Mouse (Mus musculus): ENCODE measurements around the gene Usp46. TPM values are rescaled to one million over a fixed set of nuclear protein-coding genes. Genes with fewer than 3 reads are reported as not detected.

Gene Usp46
- polyA plus RNA-seq, 1 experiment from 2014 or later: 12.6 TPM

- no peak overlapping the region for H3K27ac ChIP-seq (ENCODE audit: low read depth)
- H3K4me1 ChIP-seq (ENCODE audit: insufficient read depth): no peaks in the 10 kb centered on the region
- ATAC-seq: no peak
- no peaks in the 10 kb centered on the region for H3K27me3 ChIP-seq (ENCODE audit: insufficient read depth, low read length)
- no peak overlapping the region for H3K4me2 ChIP-seq (ENCODE audit: low read depth, low read length)
- peaks cover 7% of the 10 kb centered on the region; the same call in 1 of the 2 replicates for H3K36me3 ChIP-seq (replicated peaks; ENCODE audit: insufficient read depth, low read length)
- no peak overlapping the region for H3K9ac ChIP-seq (replicated peaks)
- DNase-seq: no peak
- 90% methylated on average over 15 of the region's 15 CpGs for WGBS (ENCODE audit: insufficient replicate concordance)
- H3K4me3 ChIP-seq (ENCODE audit: low read depth, low read length): no peak overlapping the region
- H3K9me3 ChIP-seq (ENCODE audit: low read length): no peaks in the 10 kb centered on the region
- TF ChIP-seq EP300 (IDR thresholded peaks at IDR 0.05; ENCODE audit: low read depth) (no peak), CTCF (IDR thresholded peaks at IDR 0.05; ENCODE audit: low read depth) (no peak)
Measured at GRCm38 (mm10) chr5:74052171-74052909, 15.9 kb downstream of the Usp46 start.

DNA sequence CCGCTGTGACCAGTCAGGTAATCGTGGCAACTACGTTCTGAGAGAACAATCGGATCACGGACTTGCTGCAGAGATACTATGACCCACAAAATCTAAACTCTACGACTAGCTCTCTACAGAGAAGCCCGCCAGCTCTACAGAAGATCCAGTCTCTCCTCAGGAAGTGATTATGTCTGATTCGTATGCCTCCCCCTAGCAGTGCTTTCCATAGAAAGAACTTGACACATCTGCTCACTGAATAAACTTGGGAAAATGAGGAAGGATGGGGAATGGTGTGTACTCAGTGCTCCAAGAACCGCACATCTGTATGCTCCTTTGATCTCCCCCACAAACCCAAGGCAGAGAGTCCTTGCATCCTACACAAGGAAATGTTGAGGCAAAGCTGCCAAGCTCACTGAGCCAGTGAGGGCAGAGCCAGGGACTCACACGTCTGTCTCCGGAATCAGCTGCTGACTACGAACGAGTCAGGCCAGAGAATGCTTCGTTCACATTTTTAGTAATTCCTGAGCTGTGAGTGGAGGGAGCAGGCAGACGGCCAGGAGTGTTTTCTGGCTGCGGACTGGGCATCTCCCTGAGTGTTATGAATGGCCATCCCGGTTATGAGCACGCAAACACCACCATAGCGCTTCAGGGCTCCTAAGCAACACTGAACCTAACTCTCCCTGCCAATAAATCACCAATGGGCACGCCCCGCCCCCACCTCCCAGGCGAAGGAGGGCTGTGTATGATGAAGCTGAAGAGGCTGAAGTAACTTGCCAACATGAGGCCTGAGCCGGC is 16.6 kb downstream of the Usp46 start:
- H3K27me3 ChIP-seq (ENCODE audit: insufficient read depth, low read length): no peaks in the 10 kb centered on the region
- DNase-seq: no peak
- H3K4me2 ChIP-seq (ENCODE audit: low read depth, low read length): no peak overlapping the region
- H3K4me1 ChIP-seq (ENCODE audit: insufficient read depth): no peaks in the 10 kb centered on the region
- TF ChIP-seq EP300 (IDR thresholded peaks at IDR 0.05; ENCODE audit: low read depth) (no peak), CTCF (IDR thresholded peaks at IDR 0.05; ENCODE audit: low read depth) (no peak)
- H3K9me3 ChIP-seq (ENCODE audit: low read length): no peaks in the 10 kb centered on the region
- no peak overlapping the region for H3K27ac ChIP-seq (ENCODE audit: low read depth)
- WGBS (ENCODE audit: insufficient replicate concordance): 92% methylated on average over 23 of the region's 23 CpGs
- ATAC-seq: no peak
- peaks cover 7% of the 10 kb centered on the region; the same call in 1 of the 2 replicates for H3K36me3 ChIP-seq (replicated peaks; ENCODE audit: insufficient read depth, low read length)
- H3K4me3 ChIP-seq (ENCODE audit: low read depth, low read length): no peak overlapping the region
- H3K9ac ChIP-seq (replicated peaks): no peak overlapping the region

GRCm38 (mm10) chr5:74050903-74051302 is 17.3 kb downstream of the Usp46 start:
- peak; percentile 68 for DNase-seq
- peak; percentile 56; the same call in 1 of the 2 replicates for ATAC-seq
- Histone ChIP-seq H3K9me3 (ENCODE audit: low read length) (no peaks in the 10 kb centered on the region), H3K27ac (ENCODE audit: low read depth) (no peak overlapping the region), H3K4me3 (ENCODE audit: low read depth, low read length) (no peak overlapping the region), H3K9ac (replicated peaks) (no peak overlapping the region), H3K36me3 (replicated peaks; ENCODE audit: insufficient read depth, low read length) (peaks cover 7% of the 10 kb centered on the region; the same call in 1 of the 2 replicates), H3K27me3 (ENCODE audit: insufficient read depth, low read length) (no peaks in the 10 kb centered on the region), H3K4me1 (ENCODE audit: insufficient read depth) (no peaks in the 10 kb centered on the region), H3K4me2 (ENCODE audit: low read depth, low read length) (no peak overlapping the region)
- TF ChIP-seq CTCF (IDR thresholded peaks at IDR 0.05; ENCODE audit: low read depth) (no peak), EP300 (IDR thresholded peaks at IDR 0.05; ENCODE audit: low read depth) (no peak)
- 88% methylated on average over 2 of the region's 2 CpGs for WGBS (ENCODE audit: insufficient replicate concordance)

DNA sequence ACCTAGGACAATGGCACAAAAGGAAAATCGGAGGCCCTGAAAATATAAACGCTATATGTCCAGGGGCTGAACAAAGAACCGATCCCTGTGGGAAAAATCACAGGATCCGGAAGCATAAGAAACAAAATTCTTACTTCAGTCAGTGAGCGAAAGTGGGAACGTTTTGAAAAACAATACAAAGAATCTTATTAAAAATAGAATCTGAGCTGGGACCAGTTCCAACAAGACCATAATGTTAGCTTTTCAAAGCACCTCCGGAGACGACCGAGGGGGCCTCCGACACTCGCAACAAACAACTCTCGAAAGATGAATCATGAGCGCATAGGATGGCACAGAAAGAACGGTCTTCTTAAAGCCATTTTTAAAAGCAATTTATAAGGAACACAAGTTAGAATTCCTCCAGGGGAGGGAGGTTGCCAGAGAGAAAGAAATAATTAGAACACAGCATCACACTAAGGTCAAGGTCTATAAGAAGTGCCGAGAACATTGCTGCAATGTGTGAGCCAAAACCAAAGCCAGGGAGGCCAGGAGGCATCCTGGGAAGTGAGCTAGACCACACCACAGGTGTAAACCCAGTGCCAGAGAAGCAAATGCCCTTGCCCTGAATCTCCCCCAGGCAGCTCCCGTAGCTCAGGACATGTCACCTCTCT is 19.3 kb downstream of the Usp46 start:
- H3K9me3 ChIP-seq (ENCODE audit: low read length): no peaks in the 10 kb centered on the region
- DNase-seq (no peak), ATAC-seq (no peak)
- H3K9ac ChIP-seq (replicated peaks): no peak overlapping the region
- H3K27me3 ChIP-seq (ENCODE audit: insufficient read depth, low read length): no peaks in the 10 kb centered on the region
- no peaks in the 10 kb centered on the region for H3K4me1 ChIP-seq (ENCODE audit: insufficient read depth)
- TF ChIP-seq CTCF (IDR thresholded peaks at IDR 0.05; ENCODE audit: low read depth) (no peak), EP300 (IDR thresholded peaks at IDR 0.05; ENCODE audit: low read depth) (no peak)
- WGBS (ENCODE audit: insufficient replicate concordance): 90% methylated on average over 16 of the region's 16 CpGs
- no peak overlapping the region for H3K27ac ChIP-seq (ENCODE audit: low read depth)
- no peak overlapping the region for H3K4me3 ChIP-seq (ENCODE audit: low read depth, low read length)
- H3K36me3 ChIP-seq (replicated peaks; ENCODE audit: insufficient read depth, low read length): peaks cover 7% of the 10 kb centered on the region; the same call in 1 of the 2 replicates
- H3K4me2 ChIP-seq (ENCODE audit: low read depth, low read length): no peak overlapping the region

GRCm38 (mm10) chr5:74044591-74044990 is 23.6 kb downstream of the Usp46 start:
- 82% methylated on average over 7 of the region's 7 CpGs for WGBS (ENCODE audit: insufficient replicate concordance)
- Histone ChIP-seq H3K27ac (ENCODE audit: low read depth) (no peak overlapping the region), H3K9ac (replicated peaks) (no peak overlapping the region), H3K9me3 (ENCODE audit: low read length) (no peaks in the 10 kb centered on the region), H3K4me3 (ENCODE audit: low read depth, low read length) (no peak overlapping the region), H3K4me2 (ENCODE audit: low read depth, low read length) (no peak overlapping the region), H3K27me3 (ENCODE audit: insufficient read depth, low read length) (no peaks in the 10 kb centered on the region), H3K4me1 (ENCODE audit: insufficient read depth) (no peaks in the 10 kb centered on the region), H3K36me3 (replicated peaks; ENCODE audit: insufficient read depth, low read length) (peaks cover 4% of the 10 kb centered on the region; the same call in 1 of the 2 replicates)
- TF ChIP-seq EP300 (IDR thresholded peaks at IDR 0.05; ENCODE audit: low read depth) (no peak), CTCF (IDR thresholded peaks at IDR 0.05; ENCODE audit: low read depth) (no peak)
- DNase-seq (no peak), ATAC-seq (no peak)

Data from liver, postnatal 0 days (tissue).